Mouse (Mus musculus): ENCODE measurements around the gene D6Ertd527e. TPM values are rescaled to one million over a fixed set of nuclear protein-coding genes. Genes with fewer than 3 reads are reported as not detected.

Gene D6Ertd527e
- polyA plus RNA-seq, 1 experiment from 2014 or later, result not detected

DNA sequence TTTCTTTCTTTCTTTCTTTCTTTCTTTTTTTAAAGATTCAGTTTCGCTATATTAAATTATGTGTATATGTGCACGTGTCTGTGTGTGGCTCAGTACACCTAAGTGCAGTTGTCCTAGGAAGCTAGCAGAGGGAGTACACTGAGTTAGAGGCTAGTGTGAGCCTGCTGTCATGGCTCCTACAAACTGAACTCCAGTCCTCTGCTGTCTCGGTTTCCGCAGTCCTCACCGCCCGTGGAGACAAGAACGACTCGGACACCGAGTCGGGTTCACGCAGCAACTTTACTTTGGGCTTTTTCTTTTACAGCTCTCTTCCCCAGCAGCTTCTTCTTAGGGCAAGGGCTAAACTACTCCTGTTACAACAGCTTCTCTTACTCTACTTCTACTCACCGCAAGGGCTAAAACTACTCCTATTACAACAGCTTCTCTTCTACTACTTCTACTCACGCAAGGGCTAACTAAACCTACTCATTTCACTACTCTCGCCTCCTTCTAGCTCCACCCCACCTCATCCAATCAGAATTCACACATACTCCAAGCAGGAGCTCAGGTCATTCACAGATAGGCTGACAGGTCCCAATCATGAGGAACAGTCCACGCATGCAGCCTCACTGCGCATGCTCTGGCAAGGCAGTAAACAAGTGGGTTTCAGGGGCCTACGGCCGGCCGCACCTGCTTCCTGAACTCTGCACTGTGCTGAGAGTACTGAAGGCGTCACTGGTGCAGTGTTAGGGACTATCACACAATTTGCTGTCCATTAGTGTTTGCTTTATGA lies 14.7 kb downstream of the D6Ertd527e start:
- TF ChIP-seq EP300 (IDR thresholded peaks at IDR 0.05; ENCODE audit: low read depth) (no peak), CTCF (IDR thresholded peaks at IDR 0.05; ENCODE audit: low read depth) (no peak)
- Histone ChIP-seq H3K36me3 (replicated peaks; ENCODE audit: insufficient read depth, low read length) (no peaks in the 10 kb centered on the region), H3K4me2 (ENCODE audit: low read depth, low read length) (peak overlapping the region; percentile 13; the same call in 1 of the 2 replicates), H3K27ac (ENCODE audit: low read depth) (peak overlapping the region; percentile 80), H3K4me3 (ENCODE audit: low read depth, low read length) (no peak overlapping the region), H3K27me3 (ENCODE audit: insufficient read depth, low read length) (no peaks in the 10 kb centered on the region), H3K4me1 (ENCODE audit: insufficient read depth) (peaks cover 5% of the 10 kb centered on the region), H3K9ac (replicated peaks) (no peak overlapping the region), H3K9me3 (ENCODE audit: low read length) (no peaks in the 10 kb centered on the region)
- WGBS (ENCODE audit: insufficient replicate concordance), result 54% methylated on average over 20 of the region's 20 CpGs
- DNase-seq (peak; percentile 64), ATAC-seq (peak; percentile 90)

DNA sequence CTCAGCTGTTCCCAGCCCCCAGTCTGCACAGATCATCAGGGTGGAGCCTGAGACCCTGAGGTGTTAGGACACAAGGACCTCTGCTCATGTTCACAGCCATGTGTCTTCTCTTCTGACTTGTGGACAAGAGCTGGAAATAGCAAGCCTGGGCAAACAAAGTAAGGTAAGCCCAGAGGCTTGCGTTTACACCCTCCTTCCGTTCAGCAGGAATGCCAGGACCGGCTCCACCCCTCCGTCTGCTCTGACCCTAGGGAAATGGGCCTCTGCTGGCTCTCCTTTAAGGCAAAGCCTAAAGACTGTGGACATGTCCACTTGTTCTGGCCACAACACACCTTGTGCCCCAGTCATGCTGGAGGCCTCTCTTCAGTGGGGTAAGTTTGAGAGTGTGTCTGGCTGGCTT lies 15.4 kb downstream of the D6Ertd527e start:
- WGBS (ENCODE audit: insufficient replicate concordance), result 53% methylated on average over 4 of the region's 4 CpGs
- TF ChIP-seq CTCF (IDR thresholded peaks at IDR 0.05; ENCODE audit: low read depth) (no peak), EP300 (IDR thresholded peaks at IDR 0.05; ENCODE audit: low read depth) (no peak)
- Histone ChIP-seq H3K4me1 (ENCODE audit: insufficient read depth) (peaks cover 5% of the 10 kb centered on the region), H3K4me2 (ENCODE audit: low read depth, low read length) (peak overlapping the region; percentile 13; the same call in 1 of the 2 replicates), H3K4me3 (ENCODE audit: low read depth, low read length) (no peak overlapping the region), H3K9me3 (ENCODE audit: low read length) (no peaks in the 10 kb centered on the region), H3K36me3 (replicated peaks; ENCODE audit: insufficient read depth, low read length) (no peaks in the 10 kb centered on the region), H3K9ac (replicated peaks) (no peak overlapping the region), H3K27ac (ENCODE audit: low read depth) (peak overlapping the region; percentile 80), H3K27me3 (ENCODE audit: insufficient read depth, low read length) (no peaks in the 10 kb centered on the region)
- DNase-seq, result no peak
- ATAC-seq, result no peak; the same call in 1 of the 2 replicates

DNA sequence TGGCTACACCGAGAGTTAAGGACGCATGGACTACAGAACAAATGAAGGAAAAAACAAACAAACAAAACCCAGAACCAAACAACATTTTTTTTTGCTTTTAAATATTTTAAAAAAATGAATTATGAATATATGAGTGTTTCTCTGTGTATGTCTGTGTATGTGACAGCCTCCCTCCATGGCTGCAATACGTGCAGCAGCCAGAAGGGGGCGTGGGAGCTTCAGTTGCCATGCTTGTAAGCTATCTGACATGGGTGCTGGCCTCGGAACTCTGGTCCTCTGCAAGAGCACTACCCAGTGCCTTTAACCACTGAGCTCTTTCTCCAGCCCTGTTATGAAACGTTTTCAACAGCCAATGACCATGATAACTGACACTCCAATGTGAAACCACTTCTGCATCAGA lies 16.1 kb downstream of the D6Ertd527e start:
- 79% methylated on average over 6 of the region's 6 CpGs for WGBS (ENCODE audit: insufficient replicate concordance)
- peak; percentile 57 for TF ChIP-seq CTCF (IDR thresholded peaks at IDR 0.05; ENCODE audit: low read depth)
- TF ChIP-seq EP300 (IDR thresholded peaks at IDR 0.05; ENCODE audit: low read depth), result no peak

DNA sequence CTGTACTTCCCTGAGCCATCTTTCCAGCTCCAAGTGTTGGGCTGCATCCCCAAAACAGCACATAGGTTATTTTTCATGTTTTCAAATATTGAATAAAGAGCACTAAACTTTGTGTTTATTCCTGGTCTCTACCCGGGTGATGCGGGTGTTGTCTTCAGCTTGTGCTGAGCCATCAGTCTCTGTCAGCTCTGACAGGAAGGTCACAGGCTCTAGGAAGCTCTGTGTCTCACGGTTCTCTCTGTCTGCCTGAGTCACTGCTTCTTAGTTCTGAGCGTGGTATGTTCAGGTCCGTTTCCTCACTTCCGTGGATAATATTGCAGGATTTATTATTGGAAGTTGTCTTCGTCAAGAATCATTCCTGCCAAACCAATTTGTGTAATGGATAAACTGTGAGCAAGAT lies 17.4 kb downstream of the D6Ertd527e start:
- ATAC-seq, result no peak
- Histone ChIP-seq H3K36me3 (replicated peaks; ENCODE audit: insufficient read depth, low read length) (no peaks in the 10 kb centered on the region), H3K27ac (ENCODE audit: low read depth) (no peak overlapping the region), H3K4me3 (ENCODE audit: low read depth, low read length) (no peak overlapping the region), H3K4me2 (ENCODE audit: low read depth, low read length) (no peak overlapping the region), H3K9me3 (ENCODE audit: low read length) (no peaks in the 10 kb centered on the region), H3K4me1 (ENCODE audit: insufficient read depth) (peaks cover 5% of the 10 kb centered on the region), H3K9ac (replicated peaks) (no peak overlapping the region), H3K27me3 (ENCODE audit: insufficient read depth, low read length) (no peaks in the 10 kb centered on the region)
- 74% methylated on average over 7 of the region's 7 CpGs for WGBS (ENCODE audit: insufficient replicate concordance)
- TF ChIP-seq CTCF (IDR thresholded peaks at IDR 0.05; ENCODE audit: low read depth) (no peak), EP300 (IDR thresholded peaks at IDR 0.05; ENCODE audit: low read depth) (no peak)
- DNase-seq, result no peak

More for the DNA sequence above, 16.1 kb downstream of the D6Ertd527e start:
- peaks cover 5% of the 10 kb centered on the region for H3K4me1 ChIP-seq (ENCODE audit: insufficient read depth)
- no peak overlapping the region for H3K9ac ChIP-seq (replicated peaks)
- no peak overlapping the region for H3K4me3 ChIP-seq (ENCODE audit: low read depth, low read length)
- peak; percentile 37 for DNase-seq
- H3K36me3 ChIP-seq (replicated peaks; ENCODE audit: insufficient read depth, low read length), result no peaks in the 10 kb centered on the region
- no peak overlapping the region for H3K27ac ChIP-seq (ENCODE audit: low read depth)
- H3K9me3 ChIP-seq (ENCODE audit: low read length), result no peaks in the 10 kb centered on the region
- H3K4me2 ChIP-seq (ENCODE audit: low read depth, low read length), result no peak overlapping the region
- ATAC-seq, result no peak
- H3K27me3 ChIP-seq (ENCODE audit: insufficient read depth, low read length), result no peaks in the 10 kb centered on the region

DNA sequence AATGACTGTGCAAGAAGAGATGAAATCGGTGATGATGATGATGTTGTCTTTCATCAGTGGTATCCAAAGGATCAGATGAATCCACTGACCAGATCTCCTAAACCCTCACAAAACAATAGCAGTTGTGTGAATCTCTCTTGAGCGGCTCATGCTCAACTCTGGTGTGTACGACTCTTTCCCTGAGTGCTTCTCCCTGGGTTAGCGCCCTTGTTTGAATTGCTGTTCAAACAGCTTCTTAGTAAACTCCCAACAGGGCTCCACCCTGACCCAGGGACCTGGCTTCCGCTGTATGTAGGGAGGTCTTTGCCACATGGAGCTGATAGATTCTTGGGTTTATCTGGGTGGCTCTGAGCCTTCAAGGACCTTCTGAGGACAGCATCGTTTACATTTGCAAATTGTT lies 18.9 kb downstream of the D6Ertd527e start:
- TF ChIP-seq EP300 (IDR thresholded peaks at IDR 0.05; ENCODE audit: low read depth), result no peak
- TF ChIP-seq CTCF (IDR thresholded peaks at IDR 0.05; ENCODE audit: low read depth), result no peak
- H3K9me3 ChIP-seq (ENCODE audit: low read length), result no peaks in the 10 kb centered on the region
- ATAC-seq (no peak), DNase-seq (no peak)
- H3K36me3 ChIP-seq (replicated peaks; ENCODE audit: insufficient read depth, low read length), result no peaks in the 10 kb centered on the region
- H3K4me1 ChIP-seq (ENCODE audit: insufficient read depth), result peaks cover 5% of the 10 kb centered on the region
- 70% methylated on average over 6 of the region's 6 CpGs for WGBS (ENCODE audit: insufficient replicate concordance)
- H3K9ac ChIP-seq (replicated peaks), result no peak overlapping the region
- no peak overlapping the region for H3K27ac ChIP-seq (ENCODE audit: low read depth)
- no peak overlapping the region for H3K4me3 ChIP-seq (ENCODE audit: low read depth, low read length)
- no peaks in the 10 kb centered on the region for H3K27me3 ChIP-seq (ENCODE audit: insufficient read depth, low read length)
- no peak overlapping the region for H3K4me2 ChIP-seq (ENCODE audit: low read depth, low read length)

DNA sequence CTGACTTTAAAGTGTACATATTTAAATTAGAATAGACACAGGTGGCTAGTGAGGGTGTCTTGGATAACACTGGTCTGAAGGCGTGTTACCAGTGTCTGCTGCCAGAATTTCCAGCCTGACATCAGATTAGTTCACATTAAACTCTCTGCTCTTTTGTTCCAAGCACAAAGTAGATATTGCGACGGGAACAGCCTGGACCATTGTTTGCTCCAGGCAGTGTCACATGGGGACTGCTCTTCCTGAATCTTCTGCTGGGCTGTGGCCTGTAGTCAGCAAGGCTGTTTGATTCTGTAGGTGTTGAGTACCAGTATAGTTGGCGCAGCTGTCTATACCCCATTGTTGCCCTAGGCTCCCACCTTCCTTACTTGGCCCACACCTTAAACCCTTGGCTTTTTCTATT lies 19.4 kb downstream of the D6Ertd527e start:
- Histone ChIP-seq H3K27ac (ENCODE audit: low read depth) (no peak overlapping the region), H3K27me3 (ENCODE audit: insufficient read depth, low read length) (no peaks in the 10 kb centered on the region), H3K4me1 (ENCODE audit: insufficient read depth) (peaks cover 5% of the 10 kb centered on the region), H3K4me3 (ENCODE audit: low read depth, low read length) (no peak overlapping the region), H3K9ac (replicated peaks) (no peak overlapping the region), H3K36me3 (replicated peaks; ENCODE audit: insufficient read depth, low read length) (no peaks in the 10 kb centered on the region), H3K4me2 (ENCODE audit: low read depth, low read length) (no peak overlapping the region), H3K9me3 (ENCODE audit: low read length) (no peaks in the 10 kb centered on the region)
- TF ChIP-seq EP300 (IDR thresholded peaks at IDR 0.05; ENCODE audit: low read depth), result no peak
- TF ChIP-seq CTCF (IDR thresholded peaks at IDR 0.05; ENCODE audit: low read depth), result no peak
- ATAC-seq, result no peak
- 72% methylated on average over 4 of the region's 4 CpGs for WGBS (ENCODE audit: insufficient replicate concordance)
- no peak for DNase-seq

Data from liver, postnatal 0 days (tissue).